Mouse (Mus musculus) embryonic facial prominence, embryonic 11.5 days (tissue): ENCODE data around the gene Enox1. TPM values are rescaled to one million over a fixed set of nuclear protein-coding genes. Genes with fewer than 3 reads are reported as not detected.
A peak's percentile ranks its signal among the peaks of the same experiment; 100 is the strongest.

ENCODE experiments used
- ATAC-seq: fragments of 200-750 bp; cut with Nextera tagmentation; replicated peaks from 2 replicates; pipeline ENCODE4 v1.8.0; 2017; ENCODE audit warnings: low read depth; ENCODE audit not compliant: insufficient number of reproducible peaks, low FRiP score, low TSS enrichment
- DNase-seq: peaks from one replicate; pipeline ENCODE4 v3.0.0-alpha.2; 2015; ENCODE audit warnings: low spot score
- H3K27ac ChIP-seq: fragments of 300-500 bp; sonication (generic); replicated peaks from 2 replicates; pipeline ENCODE4 v1.5.1; 2014; ENCODE audit warnings: mild to moderate bottlenecking, low read depth, low read length, control low read depth
- H3K27me3 ChIP-seq: fragments of 300-500 bp; sonication (generic); 2 replicates; pipeline ENCODE4 v1.6.1; 2014; ENCODE audit warnings: mild to moderate bottlenecking, low read length, moderate library complexity, mixed read lengths; ENCODE audit not compliant: control insufficient read depth, insufficient read depth
- H3K36me3 ChIP-seq: fragments of 300-500 bp; sonication (generic); replicated peaks from 2 replicates; pipeline ENCODE4 v1.6.1; 2014; ENCODE audit warnings: low read depth, mild to moderate bottlenecking, low read length, moderate library complexity, mixed read lengths; ENCODE audit not compliant: control insufficient read depth, insufficient read depth
- H3K4me1 ChIP-seq: fragments of 300-500 bp; sonication (generic); 2 replicates; pipeline ENCODE4 v1.6.1; 2014; ENCODE audit warnings: low read length, mixed read lengths; ENCODE audit not compliant: control insufficient read depth, insufficient read depth
- H3K4me2 ChIP-seq: fragments of 300-500 bp; sonication (generic); 2 replicates; pipeline ENCODE4 v1.6.1; 2014; ENCODE audit warnings: low read depth, mild to moderate bottlenecking, control low read depth, low read length, moderate library complexity
- H3K4me3 ChIP-seq: fragments of 300-500 bp; sonication (generic); 2 replicates; pipeline ENCODE4 v1.5.1; 2014; ENCODE audit warnings: low read depth, low read length, control low read depth
- H3K9ac ChIP-seq: fragments of 300-500 bp; sonication (generic); replicated peaks from 2 replicates; pipeline ENCODE4 v1.6.1; 2014; ENCODE audit warnings: mild to moderate bottlenecking, control low read depth, low read length
- H3K9me3 ChIP-seq: fragments of 300-500 bp; sonication (generic); replicated peaks from 2 replicates; pipeline ENCODE4 v1.6.1; 2016; ENCODE audit warnings: mild to moderate bottlenecking, low read length, inconsistent platforms, mixed read lengths; ENCODE audit not compliant: control insufficient read depth
- WGBS: fragments of 180-500 bp; shearing (Covaris S2); extraction: QIAGEN DNeasy Blood & Tissue Kit; methylation state at CpG from one replicate; pipeline ENCODE4 v1.1.7; 2014; 5-methylcytosine and 5-hydroxymethylcytosine counted together
- polyA plus RNA-seq: library from polyadenylated mRNA; unstranded; fragments of >200 nt; fragmentation: Nextera tagmentation; extraction: Ambion mirVana; gene quantifications from 2 replicates; pipeline ENCODE4 v1.2.1, GENCODE M21; 2014

The Enox1 gene
- polyA plus RNA-seq, 1 experiment from 2014 or later, result 9.6 TPM

DNA sequence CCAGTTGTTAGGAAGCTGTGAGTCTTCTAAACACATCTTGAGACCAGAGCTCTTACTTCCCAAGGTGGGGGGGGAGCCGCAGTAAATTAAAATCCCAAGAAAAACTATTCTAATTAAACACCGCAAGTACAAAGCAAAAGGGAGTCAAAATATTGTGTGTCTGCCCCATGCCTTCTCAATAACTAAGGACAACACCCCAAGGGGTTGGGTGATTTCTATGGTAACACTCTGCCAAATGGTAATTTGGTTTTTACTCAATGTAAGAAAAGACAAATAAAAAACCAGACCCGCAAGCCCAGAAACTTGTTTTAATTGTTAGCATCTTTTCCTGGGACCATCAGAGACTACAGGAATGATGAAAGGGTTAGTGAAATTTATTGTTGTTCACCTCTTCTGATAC, 220.9 kb downstream of the Enox1 start:
- Histone ChIP-seq H3K36me3 (no peaks in the 10 kb centered on the region), H3K4me1 (peaks cover 2% of the 10 kb centered on the region), H3K27me3 (no peaks in the 10 kb centered on the region), H3K9ac (no peak overlapping the region), H3K9me3 (no peaks in the 10 kb centered on the region), H3K4me3 (no peak overlapping the region), H3K27ac (no peak overlapping the region), H3K4me2 (no peak overlapping the region)
- ATAC-seq (no peak), DNase-seq (no peak)
- 58% methylated on average over 3 of the region's 3 CpGs for WGBS

DNA sequence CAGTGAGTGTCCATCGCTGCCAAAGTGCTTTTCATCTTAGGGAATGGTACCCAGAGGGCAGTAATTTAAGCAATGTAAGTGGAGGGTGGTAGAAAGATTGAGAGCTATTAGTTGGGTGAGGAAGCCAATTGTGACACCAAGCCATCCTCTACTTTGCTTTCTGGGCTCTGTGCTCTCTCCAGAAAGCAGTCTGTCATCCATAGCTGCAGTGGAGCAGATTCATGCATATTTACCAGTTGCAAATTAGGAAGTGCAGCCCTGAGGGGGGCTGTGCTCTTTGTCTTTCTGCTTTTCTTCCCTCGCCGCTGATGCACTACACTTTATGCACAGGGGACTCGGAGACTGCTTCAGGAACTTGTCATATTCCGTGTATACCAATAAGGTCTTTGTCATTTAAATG, 221.3 kb downstream of the Enox1 start:
- peaks cover 2% of the 10 kb centered on the region for H3K4me1 ChIP-seq
- no peaks in the 10 kb centered on the region for H3K36me3 ChIP-seq
- H3K4me3 ChIP-seq, result no peak overlapping the region
- no peak overlapping the region for H3K9ac ChIP-seq
- ATAC-seq (0 out of 2 replicates have a peak, but pooled peaks have one; percentile 49), DNase-seq (no peak)
- no peak overlapping the region for H3K4me2 ChIP-seq
- WGBS, result 45% methylated on average over 5 of the region's 5 CpGs
- H3K27me3 ChIP-seq, result no peaks in the 10 kb centered on the region
- H3K9me3 ChIP-seq, result no peaks in the 10 kb centered on the region
- no peak overlapping the region for H3K27ac ChIP-seq

DNA sequence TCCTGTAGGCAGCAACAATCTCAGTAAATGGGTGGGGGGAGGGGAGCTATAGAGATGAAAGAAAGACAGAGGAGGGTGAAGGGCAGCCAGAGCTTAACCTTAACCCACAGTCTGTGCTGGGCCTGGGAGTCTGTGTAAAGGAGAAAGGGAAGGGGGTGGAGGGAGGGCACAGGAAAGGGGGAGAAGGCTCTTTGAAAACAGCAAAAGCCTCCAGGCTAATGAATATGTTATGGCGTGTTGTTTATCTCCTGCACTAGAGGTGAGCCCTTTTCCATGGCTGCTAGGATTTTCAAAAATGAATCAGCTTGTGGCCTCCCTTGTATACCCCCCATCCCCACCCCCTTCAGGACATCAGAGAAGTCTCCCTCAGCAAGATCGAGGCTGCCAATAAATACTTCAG, 225.0 kb downstream of the Enox1 start:
- Histone ChIP-seq H3K4me2 (no peak overlapping the region), H3K4me3 (no peak overlapping the region), H3K4me1 (peaks cover 2% of the 10 kb centered on the region), H3K27me3 (no peaks in the 10 kb centered on the region), H3K27ac (no peak overlapping the region), H3K9ac (no peak overlapping the region; the same call in 1 of the 2 replicates), H3K36me3 (no peaks in the 10 kb centered on the region), H3K9me3 (no peaks in the 10 kb centered on the region)
- ATAC-seq, result no peak
- peak; percentile 42 for DNase-seq
- 8% methylated on average over 2 of the region's 2 CpGs for WGBS

DNA sequence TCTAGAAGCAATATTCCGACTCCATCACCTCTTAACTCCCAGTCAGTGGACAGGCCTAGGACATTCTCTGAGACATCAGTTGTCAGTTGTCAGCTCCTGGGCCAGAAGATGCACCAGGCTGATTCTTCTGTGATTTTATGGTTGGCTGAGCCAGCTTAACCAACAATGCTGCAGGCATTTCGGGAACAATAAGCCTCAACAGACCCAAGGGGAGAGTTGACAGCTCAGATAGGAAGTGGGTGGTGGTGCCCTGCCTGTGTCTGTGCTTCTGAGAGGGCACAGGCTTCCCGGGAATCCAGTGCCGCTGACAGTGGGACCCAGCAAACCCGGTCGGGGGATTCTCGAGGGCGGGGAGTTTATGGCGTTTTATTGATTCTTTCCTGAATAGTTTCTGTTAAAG, 229.1 kb downstream of the Enox1 start:
- peaks cover 2% of the 10 kb centered on the region for H3K4me1 ChIP-seq
- WGBS, result 42% methylated on average over 9 of the region's 9 CpGs
- no peak for DNase-seq
- H3K36me3 ChIP-seq, result no peaks in the 10 kb centered on the region
- ATAC-seq, result no peak
- no peaks in the 10 kb centered on the region for H3K27me3 ChIP-seq
- H3K9me3 ChIP-seq, result no peaks in the 10 kb centered on the region
- H3K4me2 ChIP-seq, result no peak overlapping the region
- no peak overlapping the region for H3K27ac ChIP-seq
- H3K9ac ChIP-seq, result no peak overlapping the region
- H3K4me3 ChIP-seq, result no peak overlapping the region

DNA sequence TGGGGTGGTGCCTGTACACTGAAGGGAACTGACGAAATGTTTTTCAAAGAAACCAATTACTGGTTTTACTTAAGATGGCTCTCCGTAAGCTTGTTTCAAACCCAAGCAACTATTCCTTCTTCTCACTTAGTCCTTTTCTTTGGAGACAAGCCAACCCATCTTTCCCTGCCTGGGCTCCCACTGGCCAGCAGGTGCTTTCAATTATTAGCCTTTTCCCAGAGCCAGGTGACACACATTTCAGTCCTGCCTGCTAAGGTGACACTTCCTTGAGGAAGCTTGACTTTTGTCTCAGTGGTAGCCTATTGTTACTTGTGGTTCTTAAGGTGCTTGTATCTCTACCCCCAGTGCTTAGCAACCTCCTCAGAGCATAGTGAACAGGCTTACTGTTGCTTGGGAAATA, 231.3 kb downstream of the Enox1 start:
- no peaks in the 10 kb centered on the region for H3K36me3 ChIP-seq
- ATAC-seq (no peak), DNase-seq (no peak)
- no peaks in the 10 kb centered on the region for H3K9me3 ChIP-seq
- H3K4me3 ChIP-seq, result no peak overlapping the region
- H3K4me1 ChIP-seq, result no peaks in the 10 kb centered on the region
- H3K27me3 ChIP-seq, result no peaks in the 10 kb centered on the region
- 88% methylated on average over 2 of the region's 2 CpGs for WGBS
- H3K9ac ChIP-seq, result no peak overlapping the region
- no peak overlapping the region for H3K4me2 ChIP-seq
- H3K27ac ChIP-seq, result no peak overlapping the region

DNA sequence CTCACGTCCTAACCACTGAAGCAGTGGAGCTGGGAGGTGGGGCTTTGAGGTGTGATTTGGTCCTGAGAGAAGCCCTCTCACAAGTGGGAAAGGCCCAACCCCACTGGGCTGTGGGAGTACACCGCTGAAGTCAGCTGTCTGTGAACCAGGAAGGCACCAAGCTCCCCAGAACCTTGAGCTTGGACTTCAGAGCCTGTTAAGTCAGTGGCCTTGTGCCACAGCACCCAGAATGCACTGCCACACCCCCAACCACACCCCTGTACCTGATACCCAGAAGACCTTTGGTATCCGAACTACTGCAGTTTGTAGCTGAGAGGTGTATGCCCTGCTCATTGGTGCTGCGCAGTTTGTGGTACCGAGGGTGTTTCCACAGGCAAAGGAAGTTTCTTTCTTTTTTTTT, 232.7 kb downstream of the Enox1 start:
- no peaks in the 10 kb centered on the region for H3K36me3 ChIP-seq
- no peak for DNase-seq
- no peaks in the 10 kb centered on the region for H3K4me1 ChIP-seq
- no peaks in the 10 kb centered on the region for H3K27me3 ChIP-seq
- no peak for ATAC-seq
- H3K4me2 ChIP-seq, result no peak overlapping the region
- H3K9me3 ChIP-seq, result no peaks in the 10 kb centered on the region
- no peak overlapping the region for H3K4me3 ChIP-seq
- H3K9ac ChIP-seq, result no peak overlapping the region
- WGBS, result 88% methylated on average over 5 of the region's 5 CpGs
- no peak overlapping the region for H3K27ac ChIP-seq

DNA sequence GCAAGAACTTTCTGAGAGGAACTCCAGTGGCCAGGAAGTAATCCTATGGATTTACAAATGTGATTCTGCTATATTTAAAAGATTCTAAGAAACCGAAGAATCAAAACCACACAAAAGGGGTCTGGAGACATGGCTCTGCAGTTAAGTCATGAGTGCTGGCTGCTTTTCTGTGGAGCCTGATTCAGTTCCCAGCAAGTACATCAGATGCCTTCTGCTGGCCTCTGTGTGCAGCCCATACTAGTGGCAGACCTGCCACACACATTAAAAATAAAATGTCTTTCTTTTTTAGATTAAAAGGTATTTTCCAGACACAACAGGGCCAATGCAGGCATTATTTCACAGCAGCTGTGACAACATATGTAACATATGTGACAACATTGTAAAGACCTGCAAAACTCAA, 235.9 kb downstream of the Enox1 start:
- no peak for DNase-seq
- Histone ChIP-seq H3K27ac (no peak overlapping the region), H3K4me2 (no peak overlapping the region), H3K36me3 (no peaks in the 10 kb centered on the region), H3K9ac (no peak overlapping the region), H3K4me3 (no peak overlapping the region), H3K9me3 (no peaks in the 10 kb centered on the region), H3K27me3 (no peaks in the 10 kb centered on the region), H3K4me1 (no peaks in the 10 kb centered on the region)
- ATAC-seq, result no peak
- 71% methylated on average over 1 of the region's 1 CpGs for WGBS

DNA sequence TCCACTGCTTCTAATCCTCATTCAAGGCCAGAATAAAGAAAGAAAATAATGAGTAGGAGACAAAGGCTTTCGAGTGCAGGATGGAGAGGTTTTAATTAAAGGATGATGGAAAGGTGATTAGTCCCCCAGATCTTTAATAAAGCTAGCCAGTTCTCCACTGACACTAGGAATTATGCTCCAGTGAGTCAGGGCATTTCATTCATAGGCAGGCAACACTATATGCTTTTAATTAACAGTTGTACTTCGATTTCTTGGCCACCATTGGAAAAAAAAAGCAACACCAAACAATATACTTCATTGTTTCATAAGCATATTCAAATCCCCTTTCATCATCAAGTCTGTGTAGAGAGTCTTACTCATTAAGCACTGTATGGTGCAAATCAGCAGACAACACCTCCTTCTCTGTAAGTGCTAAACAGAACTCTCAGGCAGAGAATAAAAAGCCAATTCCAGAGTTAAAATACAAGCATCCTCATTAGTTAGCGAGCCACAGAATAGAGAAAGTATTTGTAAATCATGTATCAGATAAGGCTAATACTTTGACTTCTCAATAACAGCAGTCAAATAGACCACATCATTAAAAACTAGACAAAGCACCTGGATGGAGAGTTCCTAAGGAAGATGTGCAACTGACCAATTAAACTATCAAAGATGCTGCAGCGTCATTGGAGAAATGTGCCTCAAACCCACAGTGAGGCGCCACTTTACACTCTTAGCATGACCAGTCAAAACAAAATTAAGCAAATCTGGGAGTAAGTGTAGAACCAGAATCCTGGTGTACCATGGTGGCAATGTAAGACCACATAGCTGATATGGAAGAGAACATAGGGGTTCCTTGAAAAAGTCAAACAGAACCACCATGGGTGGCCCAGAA, 249.9 kb downstream of the Enox1 start:
- DNase-seq, result no peak
- H3K36me3 ChIP-seq, result no peaks in the 10 kb centered on the region
- no peak overlapping the region for H3K4me2 ChIP-seq
- no peak overlapping the region for H3K27ac ChIP-seq
- no peak for ATAC-seq
- H3K4me3 ChIP-seq, result no peak overlapping the region
- WGBS, result 74% methylated on average over 5 of the region's 5 CpGs
- no peak overlapping the region for H3K9ac ChIP-seq
- no peaks in the 10 kb centered on the region for H3K4me1 ChIP-seq
- H3K9me3 ChIP-seq, result no peaks in the 10 kb centered on the region
- H3K27me3 ChIP-seq, result no peaks in the 10 kb centered on the region
